Mouse (Mus musculus) inflammation-experienced regulatory T-cells, adult 16 weeks (primary cell): ENCODE measurements around the gene Olfr628. TPM values are rescaled to one million over a fixed set of nuclear protein-coding genes. Genes with fewer than 3 reads are reported as not detected.

ENCODE experiments used
- polyA plus RNA-seq: library from polyadenylated mRNA; unstranded; fragments of 100-300 nt; shearing (Covaris generic); gene quantifications from one replicate; pipeline ENCODE4 v1.2.1, GENCODE M21; 2017

The Olfr628 gene
- not detected for polyA plus RNA-seq

GRCm38 (mm10) chr7:103730074-103730473 is at the start of gene Olfr628:
Olfr628 (plus strand) TSS chr7:103730374.

GRCm38 (mm10) chr7:103682420-103682819 is 47.8 kb upstream of the Olfr628 start, which contains the start of gene Olfr625-ps1:
Olfr625-ps1 (plus strand) TSS chr7:103682720.

GRCm38 (mm10) chr7:103714371-103714770 is 15.8 kb upstream of the Olfr628 start, which contains the start of gene Olfr243:
Olfr243 (plus strand) TSS chr7:103714671.

GRCm38 (mm10) chr7:103744843-103745242 is 14.7 kb downstream of the Olfr628 start, which contains the start of gene Olfr629:
Olfr629 (minus strand) TSS chr7:103744943.

GRCm38 (mm10) chr7:103757233-103757632 is 27.1 kb downstream of the Olfr628 start, which contains the start of gene Olfr630:
Olfr630 (minus strand) TSS chr7:103757333.

GRCm38 (mm10) chr7:103771494-103771893 is 41.3 kb downstream of the Olfr628 start, which contains the start of gene Olfr69:
Olfr69 (minus strand) TSS chr7:103771594.

GRCm38 (mm10) chr7:103779598-103779997 is 49.4 kb downstream of the Olfr628 start, which contains the start of gene Olfr68:
Olfr68 (minus strand) TSS chr7:103779698.

Other genes starting within 250 kb of the Olfr628 start
- gene Olfr609, start 232.3 kb upstream of the Olfr628 start, polyA plus RNA-seq: not detected
- gene Olfr610, start 218.3 kb upstream of the Olfr628 start, polyA plus RNA-seq: not detected
- gene Olfr611, start 209.5 kb upstream of the Olfr628 start, polyA plus RNA-seq: not detected
- gene Olfr612, start 187.7 kb upstream of the Olfr628 start, polyA plus RNA-seq: not detected
- gene Olfr613, start 182.3 kb upstream of the Olfr628 start, polyA plus RNA-seq: not detected
- gene Olfr615, start 174.3 kb upstream of the Olfr628 start, polyA plus RNA-seq: not detected
- gene Olfr616, start 161.2 kb upstream of the Olfr628 start, polyA plus RNA-seq: not detected
- gene Olfr617, start 157.3 kb upstream of the Olfr628 start, polyA plus RNA-seq: not detected
- not detected for gene Olfr618, start 140.3 kb upstream of the Olfr628 start, polyA plus RNA-seq
- not detected for gene Olfr619, start 129.8 kb upstream of the Olfr628 start, polyA plus RNA-seq
- gene Olfr620, start 117.8 kb upstream of the Olfr628 start, polyA plus RNA-seq: not detected
- gene Olfr622, start 87.7 kb upstream of the Olfr628 start, polyA plus RNA-seq: not detected
- not detected for gene Olfr623, start 66.7 kb upstream of the Olfr628 start, polyA plus RNA-seq
- gene Olfr624, start 59.2 kb upstream of the Olfr628 start, polyA plus RNA-seq: not detected
- not detected for gene Olfr625-ps1, start 47.7 kb upstream of the Olfr628 start, polyA plus RNA-seq
- not detected for gene Olfr243, start 15.7 kb upstream of the Olfr628 start, polyA plus RNA-seq
- gene Olfr629, start 14.6 kb downstream of the Olfr628 start, polyA plus RNA-seq: not detected
- not detected for gene Olfr630, start 27.0 kb downstream of the Olfr628 start, polyA plus RNA-seq
- gene Olfr69, start 41.2 kb downstream of the Olfr628 start, polyA plus RNA-seq: not detected
- not detected for gene Olfr68, start 49.3 kb downstream of the Olfr628 start, polyA plus RNA-seq
- gene Olfr67, start 61.4 kb downstream of the Olfr628 start, polyA plus RNA-seq: not detected
- 122 TPM for gene Hbb-bt, start 83.6 kb downstream of the Olfr628 start, polyA plus RNA-seq
- gene Hbb-bs, start 97.7 kb downstream of the Olfr628 start, polyA plus RNA-seq: 599 TPM
- not detected for gene Hbb-bh2, start 110.1 kb downstream of the Olfr628 start, polyA plus RNA-seq
- not detected for gene Hbb-bh1, start 112.8 kb downstream of the Olfr628 start, polyA plus RNA-seq
- not detected for gene Hbb-y, start 122.8 kb downstream of the Olfr628 start, polyA plus RNA-seq
- gene Olfr66, start 155.9 kb downstream of the Olfr628 start, polyA plus RNA-seq: not detected
- gene Olfr64, start 164.1 kb downstream of the Olfr628 start, polyA plus RNA-seq: not detected
- not detected for gene Olfr65, start 173.1 kb downstream of the Olfr628 start, polyA plus RNA-seq
- gene Olfr631, start 198.5 kb downstream of the Olfr628 start, polyA plus RNA-seq: not detected
- not detected for gene Olfr632, start 204.0 kb downstream of the Olfr628 start, polyA plus RNA-seq
- not detected for gene Olfr633, start 214.1 kb downstream of the Olfr628 start, polyA plus RNA-seq
- 0.04 TPM for gene Olfr635, start 240.8 kb downstream of the Olfr628 start, polyA plus RNA-seq